Mouse (Mus musculus) frontal cortex, adult 2 months (tissue): ENCODE results near the gene Slc5a4b. TPM values are rescaled to one million over a fixed set of nuclear protein-coding genes. Genes with fewer than 3 reads are reported as not detected.

Experiments
- polyA plus RNA-seq: library from polyadenylated mRNA; depleted of rRNA; stranded (reverse); fragments of >200 nt; gene quantifications from 2 replicates; pipeline ENCODE4 v1.2.3, GENCODE M21; 2012; rRNA removed

The Slc5a4b gene
- polyA plus RNA-seq, 1 experiment: not detected

Other genes with a start within 250 kb of the Slc5a4b start
- 5.3 and 6.5 TPM in 2 replicates for gene Derl3, start 217.5 kb downstream of the Slc5a4b start, polyA plus RNA-seq
- gene Smarcb1, start 189.3 kb downstream of the Slc5a4b start, polyA plus RNA-seq: 82.1 and 89.4 TPM in 2 replicates
- gene Chchd10, start 177.8 kb downstream of the Slc5a4b start, polyA plus RNA-seq: 453 and 546 TPM in 2 replicates
- gene Mmp11, start 174.5 kb downstream of the Slc5a4b start, polyA plus RNA-seq: 2.3 and 2.5 TPM in 2 replicates
- 0.16 and 0.36 TPM in 2 replicates for gene Gm867, start 170.3 kb downstream of the Slc5a4b start, polyA plus RNA-seq
- gene Vpreb3, start 167.9 kb downstream of the Slc5a4b start, polyA plus RNA-seq: not detected in 2 replicates
- gene Gm5134, start 156.4 kb downstream of the Slc5a4b start, polyA plus RNA-seq: 0.23 and 0.36 TPM in 2 replicates
- gene Zfp280b, start 78.3 kb downstream of the Slc5a4b start, polyA plus RNA-seq: 8.8 and 9.7 TPM in 2 replicates
- gene Slc5a4a, start 36.5 kb upstream of the Slc5a4b start, polyA plus RNA-seq: 0.06 and 0.16 TPM in 2 replicates
- gene Prmt2, start 126.9 kb upstream of the Slc5a4b start, polyA plus RNA-seq: 91.5 and 98.4 TPM in 2 replicates
- 241 and 271 TPM in 2 replicates for gene S100b, start 142.9 kb upstream of the Slc5a4b start, polyA plus RNA-seq
- gene Dip2a, start 234.3 kb upstream of the Slc5a4b start, polyA plus RNA-seq: 39.2 and 43.1 TPM in 2 replicates